Mouse (Mus musculus) midbrain, embryonic 12.5 days (tissue): ENCODE data around the gene Avpi1. TPM values are rescaled to one million over a fixed set of nuclear protein-coding genes. Genes with fewer than 3 reads are reported as not detected.
A peak's percentile ranks its signal among the peaks of the same experiment; 100 is the strongest.

ENCODE experiments used
- ATAC-seq: fragments of 200-750 bp; cut with Nextera tagmentation; 2 replicates; pipeline ENCODE4 v1.8.0; 2017; ENCODE audit warnings: low read depth, moderate TSS enrichment, moderate library complexity; ENCODE audit not compliant: low FRiP score
- H3K27ac ChIP-seq: fragments of 300-500 bp; sonication (generic); replicated peaks from 2 replicates; pipeline ENCODE4 v1.5.1; 2016; ENCODE audit warnings: mild to moderate bottlenecking
- H3K27me3 ChIP-seq: fragments of 300-500 bp; sonication (generic); 2 replicates; pipeline ENCODE4 v1.6.1; 2016; ENCODE audit warnings: mild to moderate bottlenecking
- H3K36me3 ChIP-seq: fragments of 300-500 bp; sonication (generic); 2 replicates; pipeline ENCODE4 v1.6.1; 2016
- H3K4me1 ChIP-seq: fragments of 300-500 bp; sonication (generic); 2 replicates; pipeline ENCODE4 v1.6.1; 2016
- H3K4me2 ChIP-seq: fragments of 300-500 bp; sonication (generic); replicated peaks from 2 replicates; pipeline ENCODE4 v1.6.1; 2016; ENCODE audit warnings: mild to moderate bottlenecking, moderate library complexity
- H3K4me3 ChIP-seq: fragments of 300-500 bp; sonication (generic); 2 replicates; pipeline ENCODE4 v1.5.1; 2016; ENCODE audit warnings: mild to moderate bottlenecking
- H3K9ac ChIP-seq: fragments of 300-500 bp; sonication (generic); replicated peaks from 2 replicates; pipeline ENCODE4 v1.6.1; 2016; ENCODE audit warnings: mild to moderate bottlenecking, moderate library complexity
- H3K9me3 ChIP-seq: fragments of 300-500 bp; sonication (generic); 2 replicates; pipeline ENCODE4 v1.6.1; 2016; ENCODE audit warnings: mild to moderate bottlenecking
- WGBS: fragments of 180-500 bp; shearing (Covaris S2); methylation state at CpG from one replicate; pipeline ENCODE4 v1.1.7; 2016; 5-methylcytosine and 5-hydroxymethylcytosine counted together
- polyA plus RNA-seq: library from polyadenylated mRNA; unstranded; fragments of >200 nt; fragmentation: Nextera tagmentation; extraction: Ambion mirVana; gene quantifications from 2 replicates; pipeline ENCODE4 v1.2.1, GENCODE M21; 2016

The Avpi1 gene
- polyA plus RNA-seq, 1 experiment from 2014 or later: 9.1 TPM

GRCm38 (mm10) chr19:42157493-42158237, 28.8 kb upstream of the Avpi1 start:
- no peak for ATAC-seq
- Histone ChIP-seq H3K4me2 (no peak overlapping the region), H3K27me3 (peaks cover 4% of the 10 kb centered on the region; the same call in 1 of the 2 replicates), H3K9ac (no peak overlapping the region), H3K9me3 (no peaks in the 10 kb centered on the region), H3K4me3 (no peak overlapping the region), H3K36me3 (no peaks in the 10 kb centered on the region), H3K4me1 (no peaks in the 10 kb centered on the region), H3K27ac (peak overlapping the region; percentile 46; the same call in 1 of the 2 replicates)
- 71% methylated on average over 12 of the region's 12 CpGs for WGBS

GRCm38 (mm10) chr19:42151990-42152389, 23.1 kb upstream of the Avpi1 start:
- Histone ChIP-seq H3K4me3 (no peak overlapping the region), H3K27ac (no peak overlapping the region), H3K9me3 (no peaks in the 10 kb centered on the region), H3K36me3 (no peaks in the 10 kb centered on the region), H3K4me1 (peaks cover 12% of the 10 kb centered on the region; the same call in 1 of the 2 replicates), H3K9ac (no peak overlapping the region), H3K27me3 (peaks cover 28% of the 10 kb centered on the region), H3K4me2 (no peak overlapping the region)
- ATAC-seq: peak; percentile 45; the same call in 1 of the 2 replicates
- 4% methylated on average over 6 of the region's 6 CpGs for WGBS

GRCm38 (mm10) chr19:42148569-42148860, 19.7 kb upstream of the Avpi1 start:
- peak overlapping the region; percentile 65 for H3K4me2 ChIP-seq
- no peak for ATAC-seq
- no peaks in the 10 kb centered on the region for H3K36me3 ChIP-seq
- peaks cover 13% of the 10 kb centered on the region; the same call in 1 of the 2 replicates for H3K4me1 ChIP-seq
- 26% methylated on average over 7 of the region's 7 CpGs for WGBS
- no peak overlapping the region for H3K27ac ChIP-seq
- H3K4me3 ChIP-seq: peak overlapping the region; percentile 56
- H3K27me3 ChIP-seq: peaks cover 51% of the 10 kb centered on the region
- H3K9me3 ChIP-seq: no peaks in the 10 kb centered on the region
- H3K9ac ChIP-seq: peak overlapping the region; percentile 69; the same call in 1 of the 2 replicates

- ATAC-seq: peak; percentile 48; the same call in 1 of the 2 replicates
- no peaks in the 10 kb centered on the region for H3K9me3 ChIP-seq
- peak overlapping the region; percentile 65 for H3K4me2 ChIP-seq
- H3K4me1 ChIP-seq: peaks cover 13% of the 10 kb centered on the region; the same call in 1 of the 2 replicates
- H3K27me3 ChIP-seq: peaks cover 50% of the 10 kb centered on the region
- H3K9ac ChIP-seq: peak overlapping the region; percentile 69
- WGBS: under 1% methylated on average over 63 of the region's 63 CpGs
- peak overlapping the region; percentile 56 for H3K4me3 ChIP-seq
- H3K36me3 ChIP-seq: no peaks in the 10 kb centered on the region
- H3K27ac ChIP-seq: no peak overlapping the region
Observed at GRCm38 (mm10) chr19:42147769-42148568, 19.1 kb upstream of the Avpi1 start.

GRCm38 (mm10) chr19:42147170-42147768, 18.4 kb upstream of the Avpi1 start, which contains the start of gene Marveld1:
TSS of gene Marveld1 (plus strand) at chr19:42147400.
- peaks cover 13% of the 10 kb centered on the region; the same call in 1 of the 2 replicates for H3K4me1 ChIP-seq
- H3K36me3 ChIP-seq: no peaks in the 10 kb centered on the region
- WGBS: 1% methylated on average over 19 of the region's 57 CpGs
- no peak within 1 kb of the TSS for H3K27ac ChIP-seq
- no peaks in the 10 kb centered on the region for H3K9me3 ChIP-seq
- peaks cover 46% of the 10 kb centered on the region for H3K27me3 ChIP-seq
- peak; percentile 53; the same call in 1 of the 2 replicates for ATAC-seq
- peak within 1 kb of the TSS; percentile 65 for H3K4me2 ChIP-seq
- H3K9ac ChIP-seq: peak within 1 kb of the TSS; percentile 69
- H3K4me3 ChIP-seq: peak within 1 kb of the TSS; percentile 56

GRCm38 (mm10) chr19:42146276-42147010, 17.6 kb upstream of the Avpi1 start:
- Histone ChIP-seq H3K9ac (peak overlapping the region; percentile 69; the same call in 1 of the 2 replicates), H3K27ac (no peak overlapping the region), H3K9me3 (no peaks in the 10 kb centered on the region), H3K27me3 (peaks cover 46% of the 10 kb centered on the region), H3K4me1 (peaks cover 13% of the 10 kb centered on the region; the same call in 1 of the 2 replicates), H3K36me3 (no peaks in the 10 kb centered on the region), H3K4me2 (peak overlapping the region; percentile 65; the same call in 1 of the 2 replicates), H3K4me3 (peak overlapping the region; percentile 56)
- 92% methylated on average over 9 of the region's 9 CpGs for WGBS
- ATAC-seq: no peak

GRCm38 (mm10) chr19:42145731-42146130, 16.9 kb upstream of the Avpi1 start:
- WGBS: 89% methylated on average over 2 of the region's 2 CpGs
- Histone ChIP-seq H3K4me1 (peaks cover 13% of the 10 kb centered on the region; the same call in 1 of the 2 replicates), H3K27me3 (peaks cover 46% of the 10 kb centered on the region), H3K9me3 (no peaks in the 10 kb centered on the region), H3K36me3 (no peaks in the 10 kb centered on the region), H3K4me3 (no peak overlapping the region), H3K9ac (no peak overlapping the region), H3K4me2 (no peak overlapping the region), H3K27ac (no peak overlapping the region)
- no peak for ATAC-seq

- Histone ChIP-seq H3K4me1 (peaks cover 13% of the 10 kb centered on the region; the same call in 1 of the 2 replicates), H3K27me3 (peaks cover 46% of the 10 kb centered on the region), H3K9ac (no peak overlapping the region), H3K4me3 (no peak overlapping the region), H3K27ac (no peak overlapping the region), H3K36me3 (no peaks in the 10 kb centered on the region), H3K9me3 (no peaks in the 10 kb centered on the region), H3K4me2 (no peak overlapping the region)
- ATAC-seq: no peak
- WGBS: 68% methylated on average over 4 of the region's 4 CpGs
Observed at GRCm38 (mm10) chr19:42145210-42145609, 16.4 kb upstream of the Avpi1 start.

GRCm38 (mm10) chr19:42144541-42145167, 15.8 kb upstream of the Avpi1 start:
- Histone ChIP-seq H3K9ac (no peak overlapping the region), H3K9me3 (no peaks in the 10 kb centered on the region), H3K4me1 (peaks cover 13% of the 10 kb centered on the region; the same call in 1 of the 2 replicates), H3K4me3 (no peak overlapping the region), H3K27me3 (peaks cover 45% of the 10 kb centered on the region), H3K4me2 (no peak overlapping the region), H3K36me3 (no peaks in the 10 kb centered on the region), H3K27ac (no peak overlapping the region)
- ATAC-seq: no peak
- 32% methylated on average over 8 of the region's 8 CpGs for WGBS

- H3K4me3 ChIP-seq: no peak overlapping the region
- no peak for ATAC-seq
- 61% methylated on average over 6 of the region's 6 CpGs for WGBS
Observed at GRCm38 (mm10) chr19:42144067-42144466, 15.2 kb upstream of the Avpi1 start.

GRCm38 (mm10) chr19:42142757-42143156, 13.9 kb upstream of the Avpi1 start:
- ATAC-seq: no peak
- 82% methylated on average over 2 of the region's 2 CpGs for WGBS

More at GRCm38 (mm10) chr19:42144067-42144466, 15.2 kb upstream of the Avpi1 start:
- Histone ChIP-seq H3K27ac (no peak overlapping the region), H3K4me2 (no peak overlapping the region), H3K36me3 (no peaks in the 10 kb centered on the region), H3K27me3 (peaks cover 39% of the 10 kb centered on the region), H3K4me1 (peaks cover 13% of the 10 kb centered on the region; the same call in 1 of the 2 replicates), H3K9ac (no peak overlapping the region), H3K9me3 (no peaks in the 10 kb centered on the region)

More at GRCm38 (mm10) chr19:42142757-42143156, 13.9 kb upstream of the Avpi1 start:
- Histone ChIP-seq H3K4me1 (peaks cover 4% of the 10 kb centered on the region; the same call in 1 of the 2 replicates), H3K27ac (no peak overlapping the region), H3K9ac (no peak overlapping the region), H3K27me3 (peaks cover 26% of the 10 kb centered on the region), H3K36me3 (no peaks in the 10 kb centered on the region), H3K4me2 (no peak overlapping the region), H3K4me3 (no peak overlapping the region), H3K9me3 (no peaks in the 10 kb centered on the region)
